Mouse (Mus musculus): ENCODE data around the gene Cyp3a13.
"Not testable (repeated sequence)": the region's sequence is repeated elsewhere in the genome, so short reads cannot be mapped to it uniquely, and the experiment has no call there.

The Cyp3a13 gene

DNA sequence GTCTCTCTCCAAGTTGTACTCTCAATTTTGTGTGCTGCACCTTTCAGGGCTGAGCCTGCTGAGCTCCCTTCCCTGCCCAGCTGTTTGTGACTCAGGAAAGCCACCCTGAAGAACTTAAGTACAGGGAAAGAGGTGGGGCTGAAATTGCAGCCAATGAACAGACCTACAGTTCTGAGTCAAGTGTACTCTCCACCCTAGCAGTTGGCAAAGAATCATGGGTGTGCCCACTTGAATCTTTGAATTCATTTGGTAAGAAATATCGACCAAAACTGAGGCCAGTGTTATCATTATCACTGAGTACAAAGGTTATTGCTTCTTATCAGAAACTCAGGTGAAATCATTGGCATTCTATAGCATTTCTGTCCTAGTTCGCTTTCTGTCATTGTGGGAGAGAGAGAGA is at the start of gene Cyp3a13:
Gene Cyp3a13 (minus strand): TSS at position 88 of the 400 bp plus-strand sequence.
- no peak for DNase-seq

DNA sequence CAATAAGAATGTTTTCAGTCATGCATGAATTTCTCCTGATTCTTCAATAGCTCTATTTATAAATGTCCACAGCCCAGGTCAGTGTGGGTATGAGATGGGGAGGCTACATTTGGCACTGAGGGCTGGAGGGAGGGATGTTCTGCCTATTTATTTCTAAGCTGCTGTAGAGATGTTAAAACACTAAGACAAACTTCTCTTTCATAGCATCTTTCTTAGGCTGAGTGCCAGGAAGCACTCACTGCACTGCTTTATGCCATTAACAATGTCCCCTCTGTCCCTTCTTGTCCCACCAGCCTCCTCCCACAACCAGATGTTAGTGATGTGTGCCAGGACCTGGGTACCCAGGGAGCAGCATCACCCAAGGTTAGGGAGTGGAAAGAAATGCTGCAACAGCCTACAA is 45.1 kb upstream of the Cyp3a13 start:
- no peak for DNase-seq

DNA sequence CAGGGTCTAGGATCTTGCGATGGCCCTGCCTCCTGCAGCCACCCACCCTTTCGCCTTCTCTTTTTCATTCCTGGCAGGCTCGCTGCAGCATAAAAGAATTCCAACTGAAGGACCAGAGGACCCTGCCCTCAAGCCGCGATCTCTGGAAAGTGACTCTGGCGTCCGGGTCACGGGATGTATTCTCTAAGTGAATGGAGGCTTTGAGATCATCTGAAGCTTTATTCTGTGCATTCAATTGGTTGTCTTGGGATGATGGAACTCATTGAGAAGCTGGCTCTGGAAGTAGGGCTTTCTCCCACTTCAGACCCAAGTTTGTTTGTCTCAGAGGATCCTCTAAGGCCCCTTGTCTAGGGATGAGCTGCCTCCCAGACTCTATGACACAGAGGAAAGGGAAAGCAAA is 41.5 kb upstream of the Cyp3a13 start, which contains the start of gene Gjc3:
Gene Gjc3 (minus strand): TSS at position 154 of the 400 bp plus-strand sequence.
- DNase-seq = no peak

DNA sequence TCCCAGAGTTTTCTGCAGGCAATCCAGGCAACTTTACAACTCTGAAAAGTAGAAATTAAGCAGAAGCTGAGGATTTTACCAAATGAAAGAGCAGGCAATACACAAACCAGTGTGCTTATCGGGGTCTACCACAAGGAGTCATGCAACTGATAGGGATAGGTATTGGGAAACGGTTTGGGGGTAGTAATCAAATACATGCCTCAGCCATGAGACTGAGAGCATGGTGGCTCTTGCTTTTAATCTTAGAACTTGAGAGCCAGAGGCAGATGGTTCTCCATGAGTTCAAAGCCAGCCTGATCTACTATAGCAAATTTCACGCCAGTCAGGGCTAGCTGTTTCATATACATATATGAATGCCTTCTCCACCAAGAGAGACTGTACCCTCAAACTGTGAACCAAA is 35.0 kb upstream of the Cyp3a13 start:
- DNase-seq = no peak

DNA sequence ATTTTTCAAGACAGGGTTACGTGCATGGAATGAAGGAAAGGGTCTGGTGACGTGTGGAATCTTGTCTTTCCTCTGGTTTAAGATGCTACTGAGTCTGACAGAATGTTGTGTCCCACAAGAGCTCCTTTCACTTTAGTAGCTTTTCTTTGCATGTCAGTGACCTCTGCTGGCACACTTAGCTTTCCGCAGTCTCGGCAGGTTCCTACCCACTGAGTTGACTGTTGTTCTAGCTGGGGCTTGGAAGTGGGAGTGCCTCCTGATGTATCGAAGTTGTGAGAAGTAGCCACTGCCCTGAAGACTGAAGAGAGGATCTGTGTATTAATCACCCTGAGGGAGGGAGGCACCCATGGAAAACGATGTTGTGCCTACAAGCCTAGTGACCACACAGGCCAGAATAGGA is 29.8 kb upstream of the Cyp3a13 start:
- DNase-seq = peak; percentile 14 to 21

DNA sequence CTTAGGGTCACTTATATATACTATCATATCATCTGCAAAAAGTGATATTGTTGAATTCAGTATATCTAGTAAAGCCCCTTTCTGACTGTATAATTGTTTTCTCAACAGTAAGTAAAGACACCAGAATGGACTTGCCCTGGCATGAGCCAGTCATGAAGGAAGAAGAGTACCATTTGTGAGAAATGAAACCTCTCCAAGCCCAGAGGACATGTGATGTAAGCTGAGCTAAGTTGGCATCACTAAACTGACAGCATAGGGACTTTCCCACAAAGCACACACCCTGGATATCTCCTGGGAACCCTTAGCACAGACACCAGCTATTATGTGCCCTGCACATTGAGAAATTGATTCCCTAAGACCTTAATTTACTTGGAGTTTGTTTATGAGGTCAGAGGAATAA is 25.9 kb upstream of the Cyp3a13 start:
- no peak for DNase-seq

DNA sequence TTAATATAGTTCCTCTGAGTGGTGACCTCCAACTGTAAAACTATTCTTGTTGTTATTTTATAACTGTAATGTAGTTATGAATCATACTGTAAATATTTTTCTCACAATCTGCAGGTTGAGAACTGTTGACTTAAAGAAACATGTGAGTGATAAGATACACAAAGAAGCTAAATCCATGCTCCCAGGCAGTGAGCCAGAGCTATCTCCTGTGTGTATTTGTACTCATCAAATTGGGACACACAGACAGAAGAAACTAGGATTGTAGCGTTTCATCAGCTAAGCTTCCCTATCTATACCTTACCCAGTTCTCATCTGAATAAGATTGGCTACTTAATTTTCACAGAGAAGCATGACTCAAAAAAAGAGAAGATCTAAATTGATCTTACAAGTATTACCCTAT is 21.7 kb upstream of the Cyp3a13 start:
- no peak for DNase-seq

DNA sequence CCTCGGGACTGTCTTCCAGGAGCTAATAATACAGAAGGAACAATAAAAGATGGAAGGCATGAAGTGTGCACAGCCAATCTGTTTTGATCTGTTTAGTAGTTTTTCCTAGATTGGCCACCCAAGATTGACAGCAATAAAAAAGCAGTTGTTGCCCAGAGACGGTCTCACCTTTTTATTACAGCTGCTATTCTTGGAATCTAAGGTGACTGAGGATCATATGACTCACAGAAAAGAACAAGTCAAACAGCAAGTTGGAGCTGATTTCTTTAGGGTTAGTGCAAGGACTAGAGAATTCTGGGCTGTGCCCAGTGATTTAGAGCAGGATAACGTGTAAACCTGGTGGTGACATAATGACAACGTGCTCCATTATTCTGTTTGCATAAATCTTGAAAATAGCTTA is 19.5 kb upstream of the Cyp3a13 start:
- no peak for DNase-seq

DNA sequence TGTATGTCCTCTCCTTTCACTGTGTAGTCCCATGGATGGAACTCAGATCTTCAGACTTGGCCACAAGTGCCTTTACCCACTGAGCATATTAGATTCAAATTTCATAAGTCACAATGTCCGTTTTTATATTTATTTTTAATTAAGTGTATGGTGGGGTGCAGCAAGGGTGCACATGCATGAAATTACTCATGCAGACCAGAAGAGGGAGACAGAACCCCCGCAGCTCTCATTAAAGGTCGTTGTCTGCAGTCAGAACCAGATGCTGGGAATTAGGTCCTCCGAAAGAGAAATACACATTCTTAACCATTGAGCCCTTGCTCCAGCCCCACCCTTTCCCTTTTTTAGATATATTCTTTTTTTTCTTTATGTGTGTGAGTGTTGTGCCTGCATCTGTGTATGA is 15.8 kb upstream of the Cyp3a13 start:
- DNase-seq = no peak

DNA sequence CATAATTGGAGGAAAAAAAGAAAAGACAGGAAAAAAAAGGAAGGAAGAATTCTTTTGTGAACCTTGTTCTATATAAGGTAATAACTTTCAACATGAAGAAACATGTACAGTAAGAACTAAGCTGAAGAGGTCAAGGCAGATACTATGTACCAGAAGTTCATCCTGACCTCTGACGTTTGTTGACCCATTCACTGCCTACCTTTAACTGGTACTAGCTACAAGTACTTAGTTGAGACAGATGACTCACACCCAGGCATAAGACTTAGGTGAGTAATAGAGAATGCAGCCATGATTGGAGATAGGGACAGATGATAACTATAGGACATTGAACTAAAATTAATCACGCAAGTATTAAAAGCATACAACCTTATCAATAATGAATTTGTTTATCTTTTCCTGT is 15.1 kb upstream of the Cyp3a13 start:
- no peak for DNase-seq

DNA sequence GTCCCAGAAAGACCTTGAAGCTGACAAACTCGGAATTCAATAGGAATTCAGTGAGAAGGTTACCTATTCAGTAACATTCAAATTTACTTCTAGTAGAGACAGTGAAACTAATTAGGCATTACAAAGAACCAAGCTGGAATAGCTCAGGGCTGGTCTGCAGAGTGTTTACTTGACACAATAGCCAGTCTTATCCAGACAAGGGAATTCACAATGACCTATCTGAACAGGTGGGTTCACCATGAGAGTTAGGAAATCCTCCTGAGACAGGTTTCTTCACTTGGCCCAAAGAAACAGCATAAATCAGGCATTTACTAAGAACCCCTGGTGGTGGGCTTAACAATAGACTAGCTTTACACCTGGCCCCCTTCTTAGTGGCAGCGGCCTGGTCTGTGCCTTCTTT is 12.5 kb upstream of the Cyp3a13 start:
- not testable (repeated sequence) for DNase-seq

DNA sequence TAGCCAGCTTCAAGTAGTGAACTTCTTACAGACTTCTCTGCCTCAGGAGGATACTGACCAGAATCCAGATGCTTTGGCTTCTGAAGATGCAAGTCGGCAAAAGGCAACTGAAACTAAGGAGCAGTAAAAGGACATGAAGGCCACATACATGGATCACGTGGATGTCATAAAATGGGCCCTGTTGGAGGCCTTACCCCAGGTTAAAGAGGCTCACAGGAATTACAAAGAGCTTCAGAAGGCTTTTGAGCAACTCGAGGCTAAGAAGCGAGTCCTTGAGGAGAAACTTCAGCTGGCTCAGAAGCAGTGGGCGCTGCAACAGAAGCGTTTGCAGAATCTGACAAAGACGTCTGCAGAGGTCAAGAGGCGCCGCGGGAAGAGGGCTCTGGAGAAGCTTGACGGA is 7.0 kb upstream of the Cyp3a13 start:
- DNase-seq = no peak

DNA sequence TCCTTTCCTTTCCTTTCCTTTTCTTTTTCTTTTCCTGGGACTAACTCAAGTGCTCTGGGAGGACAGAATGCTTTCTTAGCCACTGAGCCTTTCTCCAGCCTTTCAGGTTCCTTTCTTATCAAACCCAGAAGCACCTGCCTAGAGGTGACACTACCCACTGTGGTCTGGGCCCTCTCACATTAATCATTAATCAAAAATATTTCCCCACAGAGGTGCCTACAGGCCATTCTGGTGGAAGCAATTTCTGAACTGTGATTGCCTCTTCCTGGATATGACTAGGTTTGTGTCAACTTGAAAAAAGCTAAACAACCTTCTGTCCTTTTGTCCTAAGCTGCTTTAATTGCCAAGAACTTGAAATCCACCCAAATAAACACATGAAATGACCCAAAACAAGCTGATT is 752 bp upstream of the Cyp3a13 start:
- DNase-seq = no peak

DNA sequence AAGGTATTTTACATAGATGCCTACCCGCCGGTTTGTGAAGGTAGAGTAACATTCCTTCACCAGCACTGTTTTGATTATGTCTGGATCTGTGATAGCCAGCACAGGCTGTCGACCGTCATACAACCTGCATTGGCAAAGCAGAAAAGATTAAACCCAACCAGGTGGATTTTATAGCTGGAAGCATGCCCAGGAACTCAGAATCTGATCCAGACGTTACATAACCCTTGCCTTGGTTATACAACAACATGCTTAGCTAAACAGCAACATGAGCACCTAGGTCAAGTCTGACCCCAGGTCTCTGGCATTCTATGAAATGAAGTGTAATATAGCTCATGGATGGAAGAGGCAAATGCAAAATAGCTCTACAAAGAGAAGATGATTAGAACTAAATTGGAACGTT is 5.9 kb downstream of the Cyp3a13 start:
- peak; percentile 32 to 56 for DNase-seq

DNA sequence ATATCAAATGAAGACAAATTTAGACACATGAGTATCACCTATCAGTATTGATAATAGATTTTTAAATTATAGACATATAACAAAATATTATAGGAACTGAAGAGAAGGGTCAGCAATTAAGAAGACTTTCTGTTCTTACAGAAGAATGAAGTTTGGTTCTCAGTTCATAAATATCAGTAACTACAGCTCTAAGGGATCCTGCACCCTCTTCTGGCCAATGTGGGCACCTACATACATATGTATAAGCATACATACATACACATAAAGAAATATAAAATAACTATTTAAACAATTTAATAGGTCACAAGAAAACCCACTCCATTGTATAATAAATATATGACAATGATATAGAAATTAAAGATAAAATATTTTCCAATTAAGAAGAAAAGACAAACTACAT is 6.9 kb downstream of the Cyp3a13 start:
- DNase-seq = no peak

DNA sequence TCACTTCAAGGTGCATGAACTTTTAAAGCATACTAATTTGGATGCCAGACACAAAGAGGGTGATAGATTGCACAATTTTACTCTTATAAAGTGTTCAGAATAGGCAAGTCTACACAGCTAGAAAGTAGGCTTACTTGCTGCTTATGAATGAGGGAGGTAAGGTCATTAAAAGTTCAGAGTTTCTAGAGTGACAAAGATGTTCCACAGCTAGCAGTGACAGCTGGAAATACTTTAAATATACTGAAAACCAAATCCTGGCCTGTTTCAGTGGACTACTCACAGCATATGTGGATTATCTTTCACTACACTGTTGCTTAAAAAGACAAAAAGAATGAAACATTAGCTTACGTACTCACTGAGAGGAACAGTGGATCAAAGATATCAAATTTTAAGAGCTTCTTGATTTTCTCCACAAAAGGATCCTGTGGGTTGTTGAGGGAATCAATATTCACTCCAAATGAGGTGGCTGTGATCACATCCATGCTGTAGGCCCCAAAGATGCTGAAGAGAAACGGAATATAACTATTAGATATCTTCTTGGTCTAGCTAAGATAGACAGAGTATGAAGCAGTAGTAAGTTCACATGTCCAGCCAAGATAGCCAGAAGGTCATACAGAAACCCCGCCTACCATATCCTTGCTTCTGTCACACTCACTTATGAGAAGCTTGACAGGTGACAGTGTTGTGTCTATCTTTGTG is 11.7 kb downstream of the Cyp3a13 start:
- no peak for DNase-seq

DNA sequence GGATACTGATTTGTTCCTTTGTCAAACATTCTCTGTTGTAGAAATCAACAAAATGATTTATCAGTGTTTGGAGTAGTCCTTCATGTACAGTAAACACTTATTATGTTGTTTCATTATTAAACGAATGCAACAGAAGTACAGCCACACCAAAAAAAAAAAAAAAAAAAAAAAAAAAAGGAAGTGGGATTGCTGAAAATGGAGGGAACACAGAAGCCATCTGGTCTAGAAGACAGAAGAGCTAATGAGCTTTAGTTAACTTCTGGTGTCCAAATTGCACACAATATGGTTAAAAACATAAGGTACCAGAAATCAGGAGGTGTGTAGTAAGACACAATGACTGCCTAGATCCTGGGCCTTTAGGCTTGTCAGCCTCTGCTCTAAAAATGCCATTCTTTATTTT is 23.6 kb downstream of the Cyp3a13 start:
- DNase-seq = no peak

DNA sequence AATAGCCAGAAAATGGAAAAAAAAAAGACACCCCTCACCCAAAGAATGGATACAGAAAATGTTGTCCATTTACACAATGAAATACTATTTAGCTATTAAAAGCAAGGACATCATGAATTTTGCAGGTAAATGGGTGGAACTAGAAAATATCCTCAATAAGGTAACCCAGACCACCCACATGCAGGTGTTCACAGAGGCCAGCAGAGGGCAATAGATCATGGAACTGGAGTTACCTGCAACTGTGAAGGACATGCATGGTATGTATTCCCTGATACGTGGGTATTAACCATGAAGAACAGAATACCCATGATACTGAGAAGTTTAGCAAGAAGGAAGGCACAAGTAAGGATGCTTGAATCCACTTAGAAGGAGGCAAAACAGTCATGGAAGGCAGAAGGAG is 28.5 kb downstream of the Cyp3a13 start:
- no peak for DNase-seq

DNA sequence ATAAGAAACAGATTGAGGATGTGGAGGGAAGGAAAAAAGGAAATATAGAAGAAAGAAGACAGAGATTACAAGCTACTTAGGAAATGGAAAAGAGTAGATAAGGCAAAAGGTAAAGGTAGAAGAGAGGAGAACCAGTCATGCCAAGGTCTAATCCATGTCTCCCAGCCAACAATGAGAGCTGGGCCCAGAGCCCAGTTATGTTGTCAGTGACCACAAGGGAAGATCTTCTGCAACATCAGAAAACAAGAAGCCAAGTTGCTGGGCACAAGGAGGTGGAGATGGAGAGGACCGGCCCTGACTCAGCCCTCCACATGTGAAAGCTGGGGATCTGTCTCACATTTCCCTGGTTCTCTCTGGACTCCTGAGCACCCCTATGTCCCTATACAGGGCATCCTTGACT is 33.8 kb downstream of the Cyp3a13 start:
- DNase-seq = no peak

DNA sequence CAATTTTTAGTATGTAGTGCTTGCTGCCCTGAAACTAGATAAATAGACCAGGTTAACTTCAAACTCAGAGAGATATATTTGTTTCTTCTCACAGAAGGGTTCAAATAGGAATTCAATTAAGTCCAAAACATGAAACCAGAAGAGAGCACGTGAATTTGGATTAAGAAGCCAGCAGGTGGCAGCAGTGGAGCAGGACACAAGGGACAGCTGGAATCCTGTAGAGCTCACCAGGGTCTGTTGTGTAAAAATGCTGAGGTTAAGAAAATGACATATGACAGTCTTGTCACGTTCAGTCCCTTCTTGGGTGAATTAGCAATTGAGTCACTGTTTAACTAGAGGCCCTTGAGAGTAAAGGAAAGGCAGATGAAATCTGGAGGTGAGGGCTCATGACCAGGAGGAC is 35.5 kb downstream of the Cyp3a13 start:
- DNase-seq = peak; percentile 27 to 34

DNA sequence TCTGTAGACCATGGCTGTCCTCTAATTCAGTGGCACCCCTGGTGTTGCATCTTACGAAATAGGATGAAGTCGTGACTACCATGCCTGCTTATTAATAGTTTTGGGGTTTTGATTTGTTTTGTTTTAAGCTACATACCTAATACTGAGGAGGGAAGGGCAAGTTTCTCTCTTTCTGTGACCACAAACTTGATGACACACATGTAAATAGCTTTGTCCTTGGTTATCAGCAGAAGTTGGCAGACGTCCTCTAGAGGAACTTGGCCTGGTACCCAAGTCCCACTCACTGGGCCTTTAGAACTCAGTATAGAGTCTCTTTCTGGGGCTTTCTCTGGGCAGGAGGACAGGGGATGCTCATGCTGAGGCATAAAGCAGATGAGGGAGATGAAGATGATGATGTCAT is 38.1 kb downstream of the Cyp3a13 start:
- no peak for DNase-seq

DNA sequence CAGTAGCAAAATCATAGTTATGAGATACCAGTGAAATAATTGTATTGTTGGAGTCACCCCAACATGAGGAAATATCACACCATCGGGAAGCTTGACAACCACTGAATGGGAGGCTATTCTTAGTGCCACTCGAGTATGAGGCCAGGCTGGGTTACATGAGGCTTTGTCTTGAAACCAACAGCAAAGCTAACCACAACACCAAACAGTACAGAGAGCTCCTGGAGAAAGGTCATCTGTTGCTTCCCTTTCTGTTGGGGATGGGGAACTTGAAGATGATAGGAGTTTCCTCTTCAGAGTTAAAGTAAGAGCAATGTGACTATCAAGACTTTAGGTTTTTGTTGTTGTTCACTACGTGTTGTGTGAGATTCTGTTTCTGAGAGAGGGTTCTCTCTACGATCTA is 38.5 kb downstream of the Cyp3a13 start:
- no peak for DNase-seq

DNA sequence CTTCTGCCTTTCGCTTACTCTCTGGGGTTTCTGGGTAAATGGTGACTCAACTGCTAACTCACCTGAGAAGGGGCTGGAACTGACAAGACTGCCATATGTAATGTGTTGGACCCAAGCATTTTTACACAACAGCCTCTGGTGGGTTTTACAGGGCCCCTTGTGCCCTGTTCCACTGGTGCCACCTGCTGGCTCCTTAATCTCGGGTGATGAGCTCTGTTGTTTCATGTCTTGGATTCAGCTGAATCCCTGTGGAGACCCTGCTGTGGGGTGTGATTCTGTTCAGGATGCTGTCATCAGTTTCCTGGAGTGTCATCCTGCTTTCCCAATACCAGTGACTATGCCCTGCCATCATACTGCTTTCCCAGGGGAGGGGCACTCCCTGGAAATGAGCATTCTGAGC is 43.6 kb downstream of the Cyp3a13 start:
- no peak for DNase-seq

DNA sequence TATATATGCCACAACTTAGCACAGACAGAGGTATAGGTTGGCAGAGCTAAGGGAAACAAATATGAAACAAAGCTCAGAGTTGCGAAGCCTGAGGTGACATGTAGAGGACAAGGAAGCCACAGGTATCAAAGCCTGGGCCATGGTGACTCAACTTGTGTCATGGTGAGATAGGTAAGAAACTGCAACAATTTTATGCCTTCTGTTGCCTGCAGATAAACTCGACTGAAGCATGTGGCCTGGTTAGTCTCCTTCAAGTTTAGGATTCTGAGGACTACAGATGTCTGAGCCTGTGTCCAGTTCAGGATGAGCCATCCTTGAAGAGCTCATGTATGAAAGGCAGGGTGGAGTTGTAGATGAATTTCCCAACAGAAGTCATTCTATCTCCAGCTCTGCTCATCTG is 46.4 kb downstream of the Cyp3a13 start:
- DNase-seq = no peak

DNA sequence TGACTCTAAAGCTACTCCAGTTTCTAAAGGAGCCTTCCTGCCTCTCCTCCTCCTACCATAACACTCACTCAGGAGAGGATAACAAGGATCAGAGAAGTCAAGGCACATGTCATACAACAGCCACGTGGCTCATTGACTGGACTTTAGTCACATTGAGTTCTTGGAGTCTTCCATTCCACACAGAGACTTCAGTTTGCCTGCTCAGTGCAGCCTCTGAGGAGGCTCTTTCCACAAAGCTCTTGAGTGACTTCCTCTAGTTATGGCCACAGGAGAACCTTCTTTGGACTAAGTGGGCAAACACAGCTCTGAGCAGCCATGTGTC is 49.1 kb downstream of the Cyp3a13 start:
- DNase-seq = not testable (repeated sequence)
